Mouse (Mus musculus) myocyte (in vitro differentiated cells): Measurements from ENCODE around the gene Rere. TPM values are rescaled to one million over a fixed set of nuclear protein-coding genes. Genes with fewer than 3 reads are reported as not detected.

Experiments
- H3K27me3 ChIP-seq: one replicate; pipeline ENCODE4 v1.6.1; 2011; ENCODE audit not compliant: control insufficient read depth, insufficient read depth, insufficient read length
- H3K36me3 ChIP-seq: one replicate; pipeline ENCODE4 v1.6.1; 2011; ENCODE audit not compliant: control insufficient read depth, insufficient read depth
- H3K4me2 ChIP-seq: one replicate; pipeline ENCODE4 v1.6.1; 2011; ENCODE audit warnings: low read depth, control low read depth
- H3K4me3 ChIP-seq: one replicate; pipeline ENCODE4 v1.5.1; 2011; ENCODE audit warnings: mild to moderate bottlenecking, control low read depth, moderate library complexity
- H3K79me2 ChIP-seq: one replicate; pipeline ENCODE4 v1.6.1; 2011; ENCODE audit not compliant: control insufficient read depth, insufficient read depth
- H3ac ChIP-seq: one replicate; pipeline ENCODE4 v1.6.1; 2011; ENCODE audit not compliant: control insufficient read depth, insufficient read length
- CEBPB ChIP-seq: IDR thresholded peaks from 2 replicates; pipeline ENCODE4 v1.6.1; 2011; ENCODE audit warnings: mild to moderate bottlenecking, moderate library complexity; ENCODE audit not compliant: poor library complexity, insufficient read depth, severe bottlenecking
- E2F4 ChIP-seq: IDR thresholded peaks from one replicate; pipeline ENCODE4 v1.6.1; 2011; ENCODE audit warnings: mild to moderate bottlenecking, control low read depth, moderate library complexity; ENCODE audit not compliant: insufficient read depth
- MAX ChIP-seq: IDR thresholded peaks from one replicate; pipeline ENCODE4 v1.6.1; 2011; ENCODE audit warnings: low read depth, mild to moderate bottlenecking, control low read depth
- MYOD1 ChIP-seq, 3 experiments: IDR thresholded peaks; one replicate each; pipeline ENCODE4 v1.6.1; 2011; ENCODE audit warnings: control low read depth in 2 of 3, low read depth in 2 of 3, mild to moderate bottlenecking in 2 of 3, moderate library complexity in 1 of 3; ENCODE audit not compliant: insufficient read length in 2 of 3, control insufficient read depth in 1 of 3
- MYOG ChIP-seq, 3 experiments: IDR thresholded peaks; one replicate each; pipeline ENCODE4 v1.6.1; 2011; ENCODE audit warnings: control low read depth in 2 of 3, low read depth in 2 of 3, mild to moderate bottlenecking in 2 of 3; ENCODE audit not compliant: insufficient read length in 2 of 3, control insufficient read depth in 1 of 3, insufficient read depth in 1 of 3
- POLR2A ChIP-seq: IDR thresholded peaks from one replicate; pipeline ENCODE4 v1.6.1; 2011; ENCODE audit warnings: low read depth, mild to moderate bottlenecking, control low read depth, moderate library complexity; ENCODE audit not compliant: insufficient read length
- POLR2AphosphoS2 ChIP-seq: IDR thresholded peaks from one replicate; pipeline ENCODE4 v1.6.1; 2011; ENCODE audit warnings: low read depth, control low read depth; ENCODE audit not compliant: insufficient read length
- REST ChIP-seq: IDR thresholded peaks from one replicate; pipeline ENCODE4 v1.6.1; 2011; ENCODE audit warnings: mild to moderate bottlenecking, control low read depth, moderate library complexity; ENCODE audit not compliant: insufficient read depth, insufficient read length
- SRF ChIP-seq: IDR thresholded peaks from one replicate; pipeline ENCODE4 v1.6.1; 2011; ENCODE audit warnings: low read depth; ENCODE audit not compliant: control insufficient read depth, insufficient read length
- TCF12 ChIP-seq: IDR thresholded peaks from one replicate; pipeline ENCODE4 v1.6.1; 2011; ENCODE audit warnings: mild to moderate bottlenecking, control low read depth; ENCODE audit not compliant: poor library complexity, insufficient read depth, severe bottlenecking
- TCF3 ChIP-seq: IDR thresholded peaks from one replicate; pipeline ENCODE4 v1.6.1; 2011; ENCODE audit warnings: low read depth, control low read depth; ENCODE audit not compliant: insufficient read length
- USF1 ChIP-seq: IDR thresholded peaks from one replicate; pipeline ENCODE4 v1.6.1; 2011; ENCODE audit warnings: low read depth, mild to moderate bottlenecking, control low read depth, moderate library complexity
- polyA plus RNA-seq: library from polyadenylated mRNA; unstranded; fragments of >200 nt; fragmentation: generic; extraction: Trizol; gene quantifications from one replicate; pipeline ENCODE4 v1.2.1, GENCODE M21; 2012; ENCODE audit warnings: missing spikeins

Gene Rere
- polyA plus RNA-seq, 1 experiment = 34.0 TPM

GRCm38 (mm10) chr4:150394091-150394490, 112.6 kb downstream of the Rere start:
- TF ChIP-seq TCF12 (no peak), TCF3 (no peak), MYOG (IDR thresholded peaks at IDR 0.05; ENCODE audit: control insufficient read depth in 1 of 3, insufficient read depth in 1 of 3, insufficient read length in 2 of 3, low read depth in 2 of 3) (no peak), SRF (no peak), REST (no peak), POLR2A (no peak), E2F4 (no peak), CEBPB (no peak), MAX (no peak), POLR2AphosphoS2 (no peak), MYOD1 (IDR thresholded peaks at IDR 0.05; ENCODE audit: control insufficient read depth in 1 of 3, insufficient read length in 2 of 3, low read depth in 2 of 3) (no peak), USF1 (no peak)
- H3K36me3 ChIP-seq = no peaks in the 10 kb centered on the region
- no peak overlapping the region for H3K4me2 ChIP-seq
- H3K4me3 ChIP-seq = no peak overlapping the region
- no peaks in the 10 kb centered on the region for H3K27me3 ChIP-seq
- H3ac ChIP-seq = no peak overlapping the region
- H3K79me2 ChIP-seq = peaks cover 100% of the 10 kb centered on the region

DNA sequence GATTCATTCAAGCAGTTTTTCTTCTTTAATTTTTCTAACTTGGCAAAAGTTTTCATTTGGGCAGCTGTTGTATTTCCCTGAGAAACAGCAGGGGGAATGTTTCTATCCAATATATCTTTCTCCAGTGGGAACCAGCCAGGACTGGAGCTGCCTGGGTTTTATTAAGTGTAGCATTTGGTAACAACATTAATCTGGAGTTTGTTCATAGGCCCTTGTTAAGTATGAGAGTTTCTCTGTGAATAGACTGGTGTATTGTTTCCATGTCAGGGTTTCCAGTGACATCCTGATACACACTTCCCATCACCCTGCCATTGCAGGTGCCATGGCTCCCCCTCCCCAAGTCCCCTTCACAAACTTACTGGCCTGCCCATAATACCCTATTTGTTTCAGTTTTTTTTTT, 114.9 kb downstream of the Rere start:
- no peak overlapping the region for H3K4me3 ChIP-seq
- no peaks in the 10 kb centered on the region for H3K27me3 ChIP-seq
- H3ac ChIP-seq = no peak overlapping the region
- H3K79me2 ChIP-seq = peaks cover 100% of the 10 kb centered on the region
- H3K4me2 ChIP-seq = no peak overlapping the region
- H3K36me3 ChIP-seq = no peaks in the 10 kb centered on the region
- TF ChIP-seq POLR2A = no peak
- TF ChIP-seq MAX = no peak
- no peak for TF ChIP-seq MYOG (IDR thresholded peaks at IDR 0.05; ENCODE audit: control insufficient read depth in 1 of 3, insufficient read depth in 1 of 3, insufficient read length in 2 of 3, low read depth in 2 of 3)

DNA sequence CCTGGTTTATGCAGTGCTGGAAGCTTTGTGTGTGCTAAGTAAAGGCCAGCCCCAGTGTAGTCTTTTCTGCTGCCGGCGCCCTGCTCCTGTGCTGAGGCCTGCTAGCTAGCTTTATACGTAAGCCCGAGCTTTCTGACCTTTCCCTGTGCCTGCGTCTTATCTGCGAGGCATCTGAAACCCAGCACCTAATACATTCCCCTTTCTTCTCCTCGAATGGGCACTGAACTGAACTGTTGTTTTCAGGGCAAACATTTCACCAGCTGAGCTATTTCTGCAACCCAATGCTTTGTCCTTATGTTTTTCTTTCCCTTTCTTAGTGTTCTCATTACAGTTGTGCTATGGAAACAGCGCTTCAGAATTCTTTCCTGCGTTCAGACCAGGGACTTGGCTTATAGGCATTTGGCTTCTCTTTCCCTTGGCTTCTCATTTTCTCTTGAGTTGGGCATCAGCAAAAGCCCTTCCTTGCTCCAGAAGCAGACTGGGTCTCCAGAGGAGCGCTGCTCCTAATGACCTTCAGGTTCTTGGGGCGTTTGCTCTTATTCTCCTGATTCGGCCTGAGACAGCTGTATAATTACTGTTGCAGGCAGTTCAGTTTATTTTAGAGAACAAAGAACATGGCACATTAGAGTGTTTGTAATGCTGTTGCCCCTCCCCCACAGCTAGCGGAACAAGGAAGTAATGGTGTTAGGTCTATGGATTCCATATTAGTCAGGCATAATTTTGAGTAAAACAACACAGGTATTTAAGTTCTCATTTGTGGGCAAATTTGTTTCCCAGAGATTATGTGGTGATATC, 115.6 kb downstream of the Rere start:
- Histone ChIP-seq H3K79me2 (peaks cover 100% of the 10 kb centered on the region), H3K36me3 (no peaks in the 10 kb centered on the region), H3K27me3 (no peaks in the 10 kb centered on the region), H3ac (no peak overlapping the region), H3K4me3 (no peak overlapping the region), H3K4me2 (no peak overlapping the region)
- TF ChIP-seq MYOD1 (IDR thresholded peaks at IDR 0.05; ENCODE audit: control insufficient read depth in 1 of 3, insufficient read length in 2 of 3, low read depth in 2 of 3) = no peak
- TF ChIP-seq MYOG (IDR thresholded peaks at IDR 0.05; ENCODE audit: control insufficient read depth in 1 of 3, insufficient read depth in 1 of 3, insufficient read length in 2 of 3, low read depth in 2 of 3) = no peak
- no peak for TF ChIP-seq POLR2AphosphoS2
- no peak for TF ChIP-seq USF1
- TF ChIP-seq POLR2A = no peak
- no peak for TF ChIP-seq E2F4
- TF ChIP-seq MAX = no peak

DNA sequence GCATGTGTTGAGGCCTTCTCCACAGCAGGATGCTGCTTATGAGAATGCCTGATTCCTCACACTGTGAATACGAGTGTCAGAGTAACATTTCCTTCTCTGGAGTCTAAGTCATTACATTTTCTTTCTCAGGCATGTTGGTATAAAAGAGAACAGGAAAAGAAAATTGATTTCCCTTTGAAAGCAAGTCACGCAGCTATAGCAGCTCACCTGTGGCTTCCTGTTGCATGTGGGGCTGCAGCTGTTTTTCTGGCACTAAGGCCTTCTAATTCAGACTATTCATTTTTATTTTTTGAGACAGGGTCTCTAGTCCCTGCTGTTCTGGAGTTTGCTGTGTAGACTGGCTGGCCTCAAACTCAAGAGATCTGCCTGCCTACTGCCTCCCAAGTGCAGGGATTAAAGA, 117.6 kb downstream of the Rere start:
- TF ChIP-seq MAX (no peak), USF1 (no peak), REST (no peak), TCF3 (no peak), CEBPB (no peak), E2F4 (no peak), MYOG (IDR thresholded peaks at IDR 0.05; ENCODE audit: control insufficient read depth in 1 of 3, insufficient read depth in 1 of 3, insufficient read length in 2 of 3, low read depth in 2 of 3) (no peak), POLR2A (no peak)
- no peaks in the 10 kb centered on the region for H3K27me3 ChIP-seq
- H3K79me2 ChIP-seq = peaks cover 100% of the 10 kb centered on the region
- H3K4me2 ChIP-seq = no peak overlapping the region
- H3K4me3 ChIP-seq = no peak overlapping the region
- H3ac ChIP-seq = no peak overlapping the region
- no peaks in the 10 kb centered on the region for H3K36me3 ChIP-seq

DNA sequence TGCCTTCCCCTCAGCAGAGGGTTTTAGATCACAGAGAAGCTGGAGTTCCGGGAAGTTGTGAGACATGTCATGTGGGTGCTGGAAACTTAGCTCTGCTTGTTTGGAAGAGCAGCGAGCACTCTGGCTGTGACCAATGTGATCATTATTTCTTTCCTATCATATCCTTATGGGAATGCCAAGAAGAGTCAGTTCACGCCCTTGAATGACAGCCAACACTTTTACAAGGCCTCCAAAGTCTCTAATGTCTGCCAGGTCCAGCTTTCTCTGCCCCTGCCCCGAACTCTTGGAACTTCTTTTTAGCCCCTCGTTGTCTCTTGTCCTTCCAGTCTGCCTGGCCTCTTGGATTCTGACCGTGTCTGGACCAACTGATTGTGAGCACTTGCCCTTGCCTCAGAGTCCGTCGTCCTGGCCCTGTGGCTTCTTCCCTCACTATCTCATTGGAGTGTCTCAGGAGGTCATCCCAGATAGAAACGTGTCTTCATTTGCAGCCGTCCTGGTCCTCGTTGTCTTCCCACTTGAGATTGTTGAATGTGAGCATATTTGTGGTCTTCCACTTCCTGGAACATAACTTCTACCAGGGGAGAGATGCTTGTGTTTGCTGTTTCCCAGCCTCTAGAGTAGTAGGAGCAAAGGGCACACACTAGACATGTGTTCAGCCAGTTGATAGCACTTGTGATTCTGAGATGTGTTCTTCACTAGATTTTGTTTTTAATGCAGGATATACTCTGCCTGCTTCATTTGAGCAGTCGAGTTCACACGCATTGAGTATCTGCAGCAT, 120.6 kb downstream of the Rere start:
- H3K4me3 ChIP-seq = no peak overlapping the region
- H3K79me2 ChIP-seq = peaks cover 99% of the 10 kb centered on the region
- no peaks in the 10 kb centered on the region for H3K27me3 ChIP-seq
- peaks cover 8% of the 10 kb centered on the region for H3K36me3 ChIP-seq
- TF ChIP-seq POLR2A = no peak
- TF ChIP-seq MYOG (IDR thresholded peaks at IDR 0.05; ENCODE audit: control insufficient read depth in 1 of 3, insufficient read depth in 1 of 3, insufficient read length in 2 of 3, low read depth in 2 of 3) = peak in 1 of 3 experiments; percentile 7
- H3ac ChIP-seq = no peak overlapping the region
- peak overlapping the region; percentile 77 for H3K4me2 ChIP-seq
